Mouse (Mus musculus) liver, embryonic 16.5 days (tissue): ENCODE measurements at regions not wholly inside any gene's neighbourhood (a gene's known extent, or its start where the extent isn't known, plus 50 kb on each side); places are given as distances from the start of the nearest gene placed in this dataset.
"Not testable (repeated sequence)": the region's sequence is repeated elsewhere in the genome, so short reads cannot be mapped to it uniquely, and the experiment has no call there.

Experiments used
- ATAC-seq: fragments of 200-750 bp; cut with Nextera tagmentation; 2 replicates; pipeline ENCODE4 v1.8.0; 2017; ENCODE audit warnings: low read depth, mild to moderate bottlenecking, moderate number of reproducible peaks, moderate library complexity
- H3K27ac ChIP-seq: fragments of 300-500 bp; sonication (generic); 2 replicates; pipeline ENCODE4 v1.5.1; 2014; ENCODE audit warnings: mild to moderate bottlenecking, low read length
- H3K27me3 ChIP-seq: fragments of 300-500 bp; sonication (generic); 2 replicates; pipeline ENCODE4 v1.6.1; 2014; ENCODE audit warnings: low read depth, low read length, mixed read lengths; ENCODE audit not compliant: control insufficient read depth, insufficient read depth
- H3K36me3 ChIP-seq: fragments of 300-500 bp; sonication (generic); 2 replicates; pipeline ENCODE4 v1.6.1; 2014; ENCODE audit warnings: mild to moderate bottlenecking; ENCODE audit not compliant: control insufficient read depth, insufficient read depth
- H3K4me1 ChIP-seq: fragments of 300-500 bp; sonication (generic); 2 replicates; pipeline ENCODE4 v1.6.1; 2014; ENCODE audit warnings: low read depth, low read length, mixed read lengths; ENCODE audit not compliant: control insufficient read depth
- H3K4me2 ChIP-seq: fragments of 300-500 bp; sonication (generic); 2 replicates; pipeline ENCODE4 v1.6.1; 2014; ENCODE audit warnings: low read depth, low read length, mixed read lengths
- H3K4me3 ChIP-seq: fragments of 300-500 bp; sonication (generic); 2 replicates; pipeline ENCODE4 v1.5.1; 2014; ENCODE audit warnings: low read depth, mild to moderate bottlenecking, low read length
- H3K9ac ChIP-seq: fragments of 300-500 bp; sonication (generic); 2 replicates; pipeline ENCODE4 v1.6.1; 2014; ENCODE audit warnings: low read depth, low read length
- H3K9me3 ChIP-seq: fragments of 300-500 bp; sonication (generic); replicated peaks from 2 replicates; pipeline ENCODE4 v1.6.1; 2016; ENCODE audit warnings: low read length; ENCODE audit not compliant: control insufficient read depth
- WGBS: fragments of 180-500 bp; shearing (Covaris S2); extraction: QIAGEN DNeasy Blood & Tissue Kit; methylation state at CpG from one replicate; pipeline ENCODE4 v1.1.7; 2014; ENCODE audit not compliant: insufficient replicate concordance; 5-methylcytosine and 5-hydroxymethylcytosine counted together

DNA sequence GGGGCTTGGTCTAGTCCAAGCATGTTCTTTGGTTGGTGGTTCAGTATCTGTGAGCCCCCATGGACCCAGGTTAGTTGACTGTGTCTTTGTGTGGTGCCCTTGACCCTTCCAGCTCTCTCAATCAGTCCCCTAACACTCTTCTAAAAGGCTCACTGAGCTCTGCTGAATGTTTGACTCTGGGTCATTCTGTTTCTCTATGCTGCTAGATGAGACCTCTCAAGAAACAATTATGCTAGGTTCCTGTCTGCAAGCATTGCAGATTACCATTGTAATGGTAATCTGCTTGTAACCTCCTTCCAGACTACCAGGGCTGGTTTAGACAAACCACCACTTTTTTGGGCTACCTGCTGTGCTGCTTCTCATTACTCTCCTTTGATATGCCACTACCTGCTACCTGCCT is 2863.9 kb downstream of the Gm37988 start:
- no peak for ATAC-seq
- Histone ChIP-seq H3K4me3 (no peak overlapping the region), H3K27me3 (no peaks in the 10 kb centered on the region), H3K36me3 (no peaks in the 10 kb centered on the region), H3K27ac (no peak overlapping the region), H3K9ac (no peak overlapping the region), H3K9me3 (no peaks in the 10 kb centered on the region), H3K4me2 (no peak overlapping the region), H3K4me1 (no peaks in the 10 kb centered on the region)

DNA sequence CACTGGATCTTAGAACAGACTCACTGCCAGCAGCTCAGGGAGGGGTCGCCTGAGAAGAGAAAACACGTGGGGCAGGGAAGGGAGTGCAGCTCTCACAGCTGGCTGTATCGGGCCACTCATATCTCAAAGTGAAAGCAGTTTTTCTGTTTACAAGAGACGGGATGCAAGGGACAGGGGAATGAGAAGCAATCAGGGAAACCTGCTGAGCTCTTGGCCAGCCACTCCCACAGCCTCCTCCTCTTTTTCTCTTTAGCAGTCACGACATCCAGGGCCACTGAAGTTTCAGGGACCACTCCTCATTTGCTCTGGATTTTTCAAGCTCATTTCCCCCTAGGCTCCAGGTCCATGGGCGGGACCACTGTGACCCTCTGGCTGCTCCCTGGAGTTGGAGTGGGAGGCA is 2901.5 kb downstream of the Gm37988 start:
- not testable (repeated sequence) for H3K36me3 ChIP-seq, H3K9me3 ChIP-seq, ATAC-seq, H3K27ac ChIP-seq, H3K4me3 ChIP-seq, H3K9ac ChIP-seq, H3K4me2 ChIP-seq, H3K27me3 ChIP-seq, H3K4me1 ChIP-seq
- 50% methylated on average over 6 of the region's 6 CpGs for WGBS

DNA sequence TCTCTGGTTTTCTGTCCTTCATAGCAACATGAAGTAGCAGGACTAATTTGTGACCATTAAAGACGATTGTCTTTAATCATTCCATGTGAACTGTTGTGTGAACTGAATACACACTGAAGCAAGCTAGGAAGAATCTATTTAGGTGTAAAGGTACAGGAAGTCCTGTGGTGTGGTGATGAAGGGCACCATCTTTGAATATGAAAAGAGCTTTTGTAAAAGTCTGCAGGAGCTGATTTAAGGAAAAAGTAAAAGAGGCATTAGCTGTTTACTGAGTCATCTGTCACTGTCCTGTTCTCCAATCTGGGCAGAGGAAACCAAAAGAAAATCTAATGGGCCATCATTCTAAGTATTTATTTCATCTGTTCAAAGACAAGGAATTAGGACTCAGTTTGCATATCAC is 2925.0 kb downstream of the Gm37988 start:
- WGBS = 45% methylated on average over 1 of the region's 1 CpGs
- Histone ChIP-seq H3K27me3 (no peaks in the 10 kb centered on the region), H3K4me2 (no peak overlapping the region), H3K27ac (no peak overlapping the region), H3K4me1 (no peaks in the 10 kb centered on the region), H3K36me3 (no peaks in the 10 kb centered on the region), H3K9ac (no peak overlapping the region), H3K4me3 (no peak overlapping the region), H3K9me3 (no peaks in the 10 kb centered on the region)
- ATAC-seq = no peak

DNA sequence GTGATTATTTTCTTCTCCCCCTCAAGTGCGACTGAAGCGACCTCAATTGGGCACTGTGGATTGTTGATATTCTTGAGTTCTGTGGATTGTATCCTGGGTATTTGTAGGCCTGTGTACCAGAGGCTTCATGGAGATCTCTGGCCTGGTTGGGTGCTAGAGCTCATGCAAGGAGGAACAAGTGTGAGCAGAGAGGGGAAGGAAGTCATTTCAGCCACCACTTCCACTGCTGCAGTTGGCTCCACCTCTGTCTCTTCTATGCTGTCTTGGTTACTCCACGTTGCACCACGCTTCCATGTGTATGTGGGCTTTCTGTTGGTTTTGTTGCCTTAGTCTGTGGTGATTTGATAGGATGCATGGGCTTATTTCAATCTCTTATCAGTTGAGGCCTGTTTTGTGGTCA is 2929.6 kb downstream of the Gm37988 start:
- WGBS = 49% methylated on average over 4 of the region's 4 CpGs
- H3K9ac ChIP-seq = no peak overlapping the region
- no peaks in the 10 kb centered on the region for H3K27me3 ChIP-seq
- H3K27ac ChIP-seq = no peak overlapping the region
- no peak for ATAC-seq
- H3K4me3 ChIP-seq = no peak overlapping the region
- no peak overlapping the region for H3K4me2 ChIP-seq
- H3K4me1 ChIP-seq = no peaks in the 10 kb centered on the region
- H3K9me3 ChIP-seq = no peaks in the 10 kb centered on the region
- no peaks in the 10 kb centered on the region for H3K36me3 ChIP-seq

DNA sequence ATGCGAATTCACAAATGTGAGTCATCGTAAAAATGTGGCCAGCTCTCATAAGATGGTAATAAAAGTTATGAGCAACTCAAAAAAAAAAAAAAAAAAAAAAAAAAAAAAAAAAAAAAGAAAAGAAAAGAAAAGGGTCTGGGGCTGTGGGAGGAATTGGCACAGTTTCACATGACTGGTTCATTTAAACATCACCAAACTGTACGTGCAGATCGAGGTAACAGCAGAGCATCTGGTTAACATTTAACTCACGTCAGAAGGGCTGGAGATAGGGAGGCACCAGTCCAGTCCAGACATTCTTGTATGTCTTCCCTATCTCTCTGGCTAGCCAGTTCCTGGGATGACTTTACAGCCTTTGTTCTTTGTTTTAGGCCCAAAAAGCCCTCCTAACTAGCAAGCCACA is 2938.2 kb downstream of the Gm37988 start:
- no peak overlapping the region for H3K27ac ChIP-seq
- WGBS = 55% methylated on average over 5 of the region's 5 CpGs
- H3K9me3 ChIP-seq = no peaks in the 10 kb centered on the region
- no peaks in the 10 kb centered on the region for H3K4me1 ChIP-seq
- H3K9ac ChIP-seq = no peak overlapping the region
- no peaks in the 10 kb centered on the region for H3K27me3 ChIP-seq
- H3K36me3 ChIP-seq = no peaks in the 10 kb centered on the region
- no peak overlapping the region for H3K4me3 ChIP-seq
- no peak for ATAC-seq
- no peak overlapping the region for H3K4me2 ChIP-seq

DNA sequence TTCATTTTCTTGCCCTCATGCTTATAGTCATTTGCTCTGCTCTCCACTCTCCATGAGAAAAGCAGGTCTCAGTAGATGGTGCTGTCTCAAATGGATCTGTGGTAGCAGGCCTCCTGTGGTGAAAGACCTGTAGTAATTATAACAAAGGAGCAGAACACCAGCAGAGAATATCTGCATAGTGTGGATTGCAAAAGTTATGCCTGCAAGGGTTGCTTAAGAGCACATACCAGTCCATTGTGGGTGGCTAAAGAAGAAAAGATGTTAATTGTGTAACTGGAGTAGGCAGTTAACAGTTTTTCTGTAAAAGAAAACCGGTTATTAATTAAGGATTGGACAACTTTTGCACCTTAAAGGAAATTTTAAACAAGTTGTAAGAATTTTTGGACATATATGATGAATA is 2969.0 kb downstream of the Gm37988 start:
- WGBS = 11% methylated on average over 1 of the region's 1 CpGs
- Histone ChIP-seq H3K36me3 (no peaks in the 10 kb centered on the region), H3K9me3 (no peaks in the 10 kb centered on the region), H3K9ac (no peak overlapping the region), H3K4me3 (no peak overlapping the region), H3K4me2 (no peak overlapping the region), H3K27me3 (no peaks in the 10 kb centered on the region), H3K4me1 (no peaks in the 10 kb centered on the region), H3K27ac (no peak overlapping the region)
- peak; percentile 43; the same call in 1 of the 2 replicates for ATAC-seq

DNA sequence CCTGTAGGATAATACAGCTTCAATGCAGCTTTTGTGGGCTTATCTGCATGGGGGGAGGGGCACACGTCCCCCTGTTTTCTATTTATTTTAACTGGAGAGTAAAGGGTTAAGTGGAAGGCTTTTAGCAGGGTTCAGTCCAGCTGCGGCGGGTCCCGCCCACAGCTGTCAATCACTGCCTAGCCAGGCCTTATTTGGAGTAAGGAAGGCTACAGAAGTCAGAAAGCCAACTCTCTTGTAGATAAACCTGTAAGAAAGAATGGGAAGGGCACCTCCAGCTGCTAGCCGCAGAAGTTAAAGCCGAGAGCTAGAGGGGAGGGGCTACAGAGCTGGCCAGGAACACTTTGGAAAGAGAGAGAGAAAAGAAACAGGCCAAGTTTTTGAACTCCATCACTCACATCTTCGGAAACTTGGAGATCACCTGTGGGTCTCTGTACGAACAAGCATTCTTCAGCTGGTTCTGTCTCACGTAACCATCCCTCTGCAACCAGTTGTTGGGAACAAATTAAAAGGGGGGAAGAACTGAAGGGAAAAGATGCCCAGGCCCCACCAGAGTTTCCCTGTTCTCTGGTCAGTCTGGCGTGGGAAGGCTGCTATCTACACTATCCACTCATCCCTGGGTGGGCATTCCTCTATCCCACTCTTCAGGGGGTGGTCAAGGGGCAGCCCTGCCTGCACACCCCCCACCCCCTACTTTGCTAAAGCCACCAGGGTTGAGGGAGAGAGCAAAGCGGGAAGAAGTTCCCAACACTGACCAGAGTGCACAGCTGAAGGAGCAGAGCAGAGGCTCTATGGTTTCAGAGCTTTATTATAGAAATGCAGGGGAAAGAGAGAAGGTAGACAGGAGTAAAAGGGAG is 2969.7 kb downstream of the Gm37988 start:
- no peaks in the 10 kb centered on the region for H3K36me3 ChIP-seq
- H3K9me3 ChIP-seq = no peaks in the 10 kb centered on the region
- no peak overlapping the region for H3K27ac ChIP-seq
- no peak overlapping the region for H3K9ac ChIP-seq
- H3K27me3 ChIP-seq = no peaks in the 10 kb centered on the region
- no peaks in the 10 kb centered on the region for H3K4me1 ChIP-seq
- no peak overlapping the region for H3K4me3 ChIP-seq
- ATAC-seq = peak; percentile 54; the same call in 1 of the 2 replicates
- H3K4me2 ChIP-seq = no peak overlapping the region
- 14% methylated on average over 11 of the region's 11 CpGs for WGBS

DNA sequence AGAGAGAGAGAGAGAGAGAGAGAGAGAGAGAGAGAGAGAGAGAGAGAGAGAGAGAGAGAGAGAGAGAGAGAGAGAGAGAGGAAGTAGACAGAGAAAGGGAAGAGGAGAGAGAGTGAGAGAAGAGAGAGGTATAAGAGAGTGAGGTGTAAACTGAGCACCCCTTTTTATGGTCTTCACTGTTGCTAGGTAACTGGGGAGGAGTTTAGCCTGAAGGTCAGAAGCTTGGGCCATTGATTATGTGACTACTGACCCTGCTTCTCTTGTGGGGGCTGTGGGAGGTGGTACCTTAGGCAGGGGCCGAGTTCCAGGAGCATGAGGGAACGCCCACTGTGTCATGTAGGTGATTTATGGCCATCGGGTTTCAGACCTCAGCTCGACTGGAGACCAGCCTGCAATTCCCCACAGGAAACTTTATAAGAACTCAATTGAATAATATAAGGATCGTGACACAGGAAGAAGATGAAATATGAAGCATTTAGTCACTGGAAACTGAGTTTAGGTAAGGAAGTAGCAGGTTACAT is 2970.4 kb downstream of the Gm37988 start:
- H3K27me3 ChIP-seq, H3K4me1 ChIP-seq, H3K4me2 ChIP-seq, H3K36me3 ChIP-seq, ATAC-seq, H3K9me3 ChIP-seq, H3K27ac ChIP-seq, H3K9ac ChIP-seq, H3K4me3 ChIP-seq: not testable (repeated sequence)
- WGBS = 18% methylated on average over 5 of the region's 5 CpGs

DNA sequence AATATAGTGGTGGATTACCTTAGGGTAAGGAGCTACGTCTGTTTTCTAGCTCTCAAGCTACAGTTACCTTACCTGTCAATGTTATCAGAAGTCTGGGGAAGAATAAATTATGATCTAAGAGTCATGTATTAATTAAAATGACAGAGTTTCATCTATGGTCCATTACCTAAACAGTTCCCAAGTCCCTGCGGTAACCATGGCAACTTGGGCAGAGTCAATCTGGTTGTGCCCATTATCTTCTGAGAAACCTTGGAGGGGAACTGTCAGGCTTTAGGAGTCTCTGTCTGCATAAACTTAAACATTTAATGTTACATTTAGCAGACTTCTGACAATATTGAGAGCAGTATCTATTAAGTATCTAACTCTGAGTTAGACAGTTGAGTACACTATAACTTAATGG is 2971.0 kb downstream of the Gm37988 start:
- no peak for ATAC-seq
- Histone ChIP-seq H3K27me3 (no peaks in the 10 kb centered on the region), H3K4me1 (no peaks in the 10 kb centered on the region), H3K27ac (no peak overlapping the region), H3K9ac (no peak overlapping the region), H3K4me2 (no peak overlapping the region), H3K4me3 (no peak overlapping the region), H3K36me3 (no peaks in the 10 kb centered on the region), H3K9me3 (no peaks in the 10 kb centered on the region)
- 45% methylated on average over 2 of the region's 2 CpGs for WGBS
